Mouse (Mus musculus): ENCODE results near the gene Zbtb34. TPM values are rescaled to one million over a fixed set of nuclear protein-coding genes. Genes with fewer than 3 reads are reported as not detected.

Gene Zbtb34
- total and polyA plus RNA-seq, 2 experiments from 2014 or later = 2.1 to 8.9 TPM

DNA sequence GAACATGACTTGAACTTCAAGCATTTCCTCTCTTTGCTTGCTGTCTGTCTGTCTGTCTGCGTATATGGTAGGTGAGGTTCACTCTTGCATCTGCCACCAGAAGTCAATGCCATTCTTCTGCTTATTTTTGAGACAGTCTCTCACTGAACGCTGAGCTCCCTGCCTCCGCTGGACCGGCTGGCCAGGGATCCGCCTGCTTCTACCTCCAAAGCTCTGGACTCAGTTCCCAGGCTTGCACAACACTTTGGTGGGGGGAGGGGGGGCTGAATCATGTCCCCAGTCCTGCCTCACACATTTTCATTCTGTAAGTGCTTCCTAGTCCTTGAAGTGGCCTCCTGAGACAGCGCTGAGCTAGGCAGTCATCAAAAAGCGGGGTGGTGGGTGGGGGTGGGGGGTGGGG lies 32.0 kb downstream of the Zbtb34 start:
- no peak overlapping the region for H3K4me2 ChIP-seq (ENCODE audit: low read depth, low read length)
- H3K4me1 ChIP-seq (ENCODE audit: control insufficient read depth, insufficient read depth) = no peaks in the 10 kb centered on the region
- no peaks in the 10 kb centered on the region for H3K27me3 ChIP-seq (ENCODE audit: control insufficient read depth, insufficient read depth, low read length)
- ATAC-seq (ENCODE audit: insufficient read depth, low read depth) (no peak), DNase-seq (ENCODE audit: low spot score) (no peak)
- no peaks in the 10 kb centered on the region for H3K9me3 ChIP-seq (replicated peaks; ENCODE audit: control insufficient read depth, low read length)
- no peaks in the 10 kb centered on the region for H3K36me3 ChIP-seq (replicated peaks; ENCODE audit: control insufficient read depth, insufficient read depth, low read length)
- 76% methylated on average over 7 of the region's 7 CpGs for WGBS
- H3K27ac ChIP-seq (ENCODE audit: low read depth) = no peak overlapping the region
- H3K4me3 ChIP-seq (ENCODE audit: low read depth, low read length) = no peak overlapping the region
- TF ChIP-seq CTCF (IDR thresholded peaks at IDR 0.05; ENCODE audit: low read depth) (no peak), EP300 (IDR thresholded peaks at IDR 0.05; ENCODE audit: low read depth) (no peak)
- no peak overlapping the region for H3K9ac ChIP-seq (replicated peaks; ENCODE audit: low read depth, low read length)

DNA sequence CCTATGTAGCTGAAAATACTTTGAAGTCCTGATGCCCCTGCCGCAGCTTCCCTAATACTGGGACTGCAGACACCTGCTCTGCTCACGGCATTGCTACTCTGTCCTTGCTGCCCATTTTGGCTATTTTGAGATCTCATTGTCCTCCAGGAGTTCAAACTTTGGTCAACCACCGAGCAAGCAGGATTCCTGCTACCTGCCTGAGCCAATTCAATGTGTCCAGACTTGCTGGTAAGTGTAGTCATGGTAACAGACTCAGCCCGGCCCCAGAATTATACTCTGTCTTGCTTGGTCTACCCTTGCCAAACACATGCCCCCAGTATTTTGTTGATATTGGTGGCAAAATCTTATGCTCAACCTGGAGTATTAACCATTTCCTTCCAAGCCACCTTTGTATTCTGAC lies 34.1 kb downstream of the Zbtb34 start:
- no peaks in the 10 kb centered on the region for H3K4me1 ChIP-seq (ENCODE audit: control insufficient read depth, insufficient read depth)
- no peaks in the 10 kb centered on the region for H3K9me3 ChIP-seq (replicated peaks; ENCODE audit: control insufficient read depth, low read length)
- ATAC-seq (ENCODE audit: insufficient read depth, low read depth) = no peak
- no peak overlapping the region for H3K4me3 ChIP-seq (ENCODE audit: low read depth, low read length)
- no peaks in the 10 kb centered on the region for H3K36me3 ChIP-seq (replicated peaks; ENCODE audit: control insufficient read depth, insufficient read depth, low read length)
- TF ChIP-seq EP300 (IDR thresholded peaks at IDR 0.05; ENCODE audit: low read depth) = no peak
- no peak for TF ChIP-seq CTCF (IDR thresholded peaks at IDR 0.05; ENCODE audit: low read depth)
- H3K27me3 ChIP-seq (ENCODE audit: control insufficient read depth, insufficient read depth, low read length) = no peaks in the 10 kb centered on the region
- no peak overlapping the region for H3K9ac ChIP-seq (replicated peaks; ENCODE audit: low read depth, low read length)
- WGBS = 58% methylated on average over 4 of the region's 4 CpGs
- H3K4me2 ChIP-seq (ENCODE audit: low read depth, low read length) = no peak overlapping the region
- no peak for DNase-seq (ENCODE audit: low spot score)
- H3K27ac ChIP-seq (ENCODE audit: low read depth) = no peak overlapping the region

DNA sequence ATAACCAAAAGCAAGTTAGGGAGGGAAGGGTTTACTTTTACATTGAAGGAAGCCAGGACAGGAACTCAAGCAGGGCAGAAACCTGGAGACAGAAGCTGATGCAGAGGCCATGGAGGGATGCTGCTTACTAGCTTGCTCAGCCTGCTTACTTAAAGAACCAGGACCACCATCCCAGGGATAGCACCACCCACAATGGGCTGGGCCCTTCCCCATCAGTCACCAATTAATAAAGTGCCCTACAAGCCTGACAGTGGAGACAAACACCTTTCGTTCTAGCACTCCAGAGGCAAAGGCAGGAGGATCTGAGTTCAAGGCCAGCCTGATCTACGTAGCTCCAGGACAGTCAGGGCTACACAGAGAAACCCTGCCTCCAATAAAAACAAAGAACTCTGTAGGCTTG lies 36.1 kb downstream of the Zbtb34 start:
- no peak overlapping the region for H3K27ac ChIP-seq (ENCODE audit: low read depth)
- no peaks in the 10 kb centered on the region for H3K36me3 ChIP-seq (replicated peaks; ENCODE audit: control insufficient read depth, insufficient read depth, low read length)
- H3K27me3 ChIP-seq (ENCODE audit: control insufficient read depth, insufficient read depth, low read length) = no peaks in the 10 kb centered on the region
- H3K9me3 ChIP-seq (replicated peaks; ENCODE audit: control insufficient read depth, low read length) = 0 out of 2 replicates have a peak, but pooled peaks cover 2% of the 10 kb centered on the region
- DNase-seq (ENCODE audit: low spot score) (no peak), ATAC-seq (ENCODE audit: insufficient read depth, low read depth) (no peak)
- 79% methylated on average over 2 of the region's 2 CpGs for WGBS
- no peak overlapping the region for H3K4me3 ChIP-seq (ENCODE audit: low read depth, low read length)
- TF ChIP-seq EP300 (IDR thresholded peaks at IDR 0.05; ENCODE audit: low read depth) = no peak
- no peak for TF ChIP-seq CTCF (IDR thresholded peaks at IDR 0.05; ENCODE audit: low read depth)
- H3K9ac ChIP-seq (replicated peaks; ENCODE audit: low read depth, low read length) = no peak overlapping the region
- no peaks in the 10 kb centered on the region for H3K4me1 ChIP-seq (ENCODE audit: control insufficient read depth, insufficient read depth)
- H3K4me2 ChIP-seq (ENCODE audit: low read depth, low read length) = no peak overlapping the region

DNA sequence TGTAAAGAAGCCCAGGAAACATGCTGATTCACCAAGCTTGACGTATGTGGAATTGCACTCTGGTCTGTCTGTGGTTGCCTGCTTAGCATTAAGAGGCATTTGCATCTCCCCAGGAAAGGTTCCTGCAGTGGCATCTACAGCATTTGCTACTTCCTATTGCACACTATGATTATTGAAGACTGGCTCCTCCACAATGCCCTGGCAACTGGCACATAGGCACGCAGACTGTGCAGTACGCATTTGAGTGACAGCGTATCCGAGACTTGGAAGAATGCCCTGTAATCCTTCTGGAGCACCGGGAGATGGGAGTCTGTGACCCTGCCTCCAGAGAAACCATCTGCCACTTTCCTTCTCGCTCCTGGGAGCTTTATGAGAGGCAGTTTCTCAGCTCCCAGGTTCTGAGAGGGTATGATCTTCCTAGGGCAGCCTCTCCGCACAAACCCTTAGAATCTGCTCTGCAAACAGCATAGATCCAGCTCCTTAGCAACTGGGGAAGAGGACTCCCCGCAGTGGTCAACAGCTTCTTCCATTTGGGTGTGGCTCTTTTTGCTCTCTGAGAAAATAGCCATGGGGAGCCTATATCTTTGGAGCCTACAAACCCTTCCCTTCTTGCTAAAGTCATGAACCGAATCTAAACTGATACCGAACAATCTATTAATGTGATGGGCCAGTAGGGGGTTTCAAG lies 37.0 kb downstream of the Zbtb34 start:
- H3K4me2 ChIP-seq (ENCODE audit: low read depth, low read length) = no peak overlapping the region
- DNase-seq (ENCODE audit: low spot score) (no peak), ATAC-seq (ENCODE audit: insufficient read depth, low read depth) (no peak)
- H3K4me3 ChIP-seq (ENCODE audit: low read depth, low read length) = no peak overlapping the region
- H3K9ac ChIP-seq (replicated peaks; ENCODE audit: low read depth, low read length) = no peak overlapping the region
- WGBS = 51% methylated on average over 11 of the region's 11 CpGs
- TF ChIP-seq CTCF (IDR thresholded peaks at IDR 0.05; ENCODE audit: low read depth) (no peak), EP300 (IDR thresholded peaks at IDR 0.05; ENCODE audit: low read depth) (no peak)
- no peak overlapping the region for H3K27ac ChIP-seq (ENCODE audit: low read depth)
- H3K27me3 ChIP-seq (ENCODE audit: control insufficient read depth, insufficient read depth, low read length) = no peaks in the 10 kb centered on the region
- no peaks in the 10 kb centered on the region for H3K36me3 ChIP-seq (replicated peaks; ENCODE audit: control insufficient read depth, insufficient read depth, low read length)
- H3K9me3 ChIP-seq (replicated peaks; ENCODE audit: control insufficient read depth, low read length) = 0 out of 2 replicates have a peak, but pooled peaks cover 7% of the 10 kb centered on the region
- H3K4me1 ChIP-seq (ENCODE audit: control insufficient read depth, insufficient read depth) = no peaks in the 10 kb centered on the region

DNA sequence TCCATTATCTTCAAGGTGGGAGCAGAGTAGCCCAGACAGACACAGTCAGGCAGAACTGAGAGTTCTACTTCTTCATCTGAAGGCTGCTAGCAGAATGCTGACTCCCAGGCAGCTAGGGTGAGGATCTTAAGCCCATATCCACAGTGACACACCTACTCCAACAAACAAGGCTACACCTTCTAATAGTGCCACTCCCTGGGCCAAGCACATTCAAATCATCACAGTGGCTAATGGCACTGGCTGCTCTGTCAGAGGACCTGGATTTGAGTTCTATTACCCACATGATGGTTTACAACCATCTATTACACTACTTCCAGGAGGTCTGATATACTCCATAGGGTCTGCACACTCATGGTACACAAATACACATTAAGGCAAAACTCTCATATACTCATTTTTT lies 38.1 kb downstream of the Zbtb34 start:
- H3K9me3 ChIP-seq (replicated peaks; ENCODE audit: control insufficient read depth, low read length) = 0 out of 2 replicates have a peak, but pooled peaks cover 7% of the 10 kb centered on the region

More for the DNA sequence above, 38.1 kb downstream of the Zbtb34 start:
- H3K4me1 ChIP-seq (ENCODE audit: control insufficient read depth, insufficient read depth) = no peaks in the 10 kb centered on the region
- H3K27ac ChIP-seq (ENCODE audit: low read depth) = no peak overlapping the region
- H3K36me3 ChIP-seq (replicated peaks; ENCODE audit: control insufficient read depth, insufficient read depth, low read length) = no peaks in the 10 kb centered on the region
- H3K4me2 ChIP-seq (ENCODE audit: low read depth, low read length) = no peak overlapping the region
- TF ChIP-seq EP300 (IDR thresholded peaks at IDR 0.05; ENCODE audit: low read depth) (no peak), CTCF (IDR thresholded peaks at IDR 0.05; ENCODE audit: low read depth) (no peak)
- no peaks in the 10 kb centered on the region for H3K27me3 ChIP-seq (ENCODE audit: control insufficient read depth, insufficient read depth, low read length)
- no peak for DNase-seq (ENCODE audit: low spot score)
- no peak overlapping the region for H3K9ac ChIP-seq (replicated peaks; ENCODE audit: low read depth, low read length)
- H3K4me3 ChIP-seq (ENCODE audit: low read depth, low read length) = no peak overlapping the region
- ATAC-seq (ENCODE audit: insufficient read depth, low read depth) = no peak
